Comparison of ENCODE assay signal across 25 mouse cellular contexts in the genomic region with DNA sequence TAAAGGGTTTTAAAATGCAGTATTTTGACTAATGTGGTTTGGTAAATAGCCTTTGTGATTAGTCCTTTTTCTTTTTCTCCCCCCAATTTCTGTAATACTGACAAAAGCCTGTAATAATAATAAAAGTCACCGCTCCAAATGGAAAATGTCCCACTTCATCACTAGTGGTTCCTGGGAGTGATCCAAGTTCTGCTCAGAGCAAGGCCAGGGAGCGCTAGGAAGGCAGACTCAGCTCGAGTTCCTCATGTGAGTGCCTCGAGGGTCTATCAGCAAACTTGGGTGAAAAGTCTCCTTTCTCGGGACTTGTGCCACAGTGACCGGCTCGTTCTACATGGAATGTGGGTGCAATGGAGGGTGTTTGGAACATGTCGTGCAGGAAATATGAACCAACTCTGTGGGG.
DNase-seq lines count a peak whose midpoint lies in the region; ATAC-seq lines count a peak whose summit lies in the region.
"Had no signal": no experiment of that assay in that cellular context is flagged by ENCODE, and none has a peak within 500 bp of the region (broad histone marks: within the 10 kb centered on the region; RNA-seq: fewer than 3 reads in every experiment).

No protein-coding gene starts in this region.

- H3K9me3 ChIP-seq in heart, embryonic 12.5 days (replicated peaks), result no peaks in the 10 kb centered on the region
- H3K9me3 ChIP-seq in kidney, embryonic 15.5 days (replicated peaks), result no peaks in the 10 kb centered on the region
- H3K9me3 ChIP-seq: forebrain, embryonic 13.5 days; heart, embryonic 10.5 days; limb, embryonic 13.5 days; midbrain, embryonic 10.5 days; midbrain, embryonic 15.5 days; neural tube, embryonic 15.5 days had no signal

- H3K4me3 ChIP-seq in heart, embryonic 12.5 days, result no peak overlapping the region
- H3K4me3 ChIP-seq in kidney, embryonic 15.5 days (replicated peaks), result no peak overlapping the region
- H3K4me3 ChIP-seq: forebrain, embryonic 13.5 days; heart, embryonic 10.5 days; limb, embryonic 13.5 days; midbrain, embryonic 10.5 days; midbrain, embryonic 15.5 days; neural tube, embryonic 15.5 days had no signal

- no peak overlapping the region for H3K27ac ChIP-seq in heart, embryonic 12.5 days (ENCODE audit: poor library complexity, severe bottlenecking)
- no peak overlapping the region for H3K27ac ChIP-seq in kidney, embryonic 15.5 days
- H3K27ac ChIP-seq: forebrain, embryonic 13.5 days; heart, embryonic 10.5 days; limb, embryonic 13.5 days; midbrain, embryonic 10.5 days; midbrain, embryonic 15.5 days; neural tube, embryonic 15.5 days had no signal

- 78% methylated on average over 8 of the region's 8 CpGs for WGBS in heart, embryonic 12.5 days
- 75% methylated on average over 8 of the region's 8 CpGs for WGBS in kidney, embryonic 15.5 days

- no peak for ATAC-seq in heart, embryonic 12.5 days (ENCODE audit: insufficient number of reproducible peaks, low FRiP score)
- no peak for ATAC-seq in kidney, embryonic 15.5 days (replicated peaks; ENCODE audit: low FRiP score)
- ATAC-seq: activated CD4-positive, CD25-positive, alpha-beta regulatory T cell, adult 4 months; forebrain, embryonic 13.5 days; hindbrain, embryonic 16.5 days; midbrain, embryonic 15.5 days had no signal

- intact Hi-C loops in heart, postnatal 10 days (cut with DNase I), result no loop called here

- H3K27me3 ChIP-seq in heart, embryonic 12.5 days (replicated peaks), result no peaks in the 10 kb centered on the region
- no peaks in the 10 kb centered on the region for H3K27me3 ChIP-seq in kidney, embryonic 15.5 days
- H3K27me3 ChIP-seq: forebrain, embryonic 13.5 days; limb, embryonic 13.5 days; midbrain, embryonic 15.5 days; neural tube, embryonic 15.5 days had no signal

- peak; percentile 32 to 35 for DNase-seq in heart, postnatal 10 days
- DNase-seq in kidney, postnatal 14 days, result peak; percentile 35
- DNase-seq in NIH3T3 (ENCODE audit: low read depth), result peak; percentile 13
- DNase-seq in lung, postnatal 10 days, result peak; percentile 48
- no peak for DNase-seq in cerebellum, postnatal 4 days (ENCODE audit: low spot score in 2 of 2)
- DNase-seq: adrenal gland, adult 8-10 months; B cell, adult 2 months; cerebellum, adult 8-10 months; cerebellum, postnatal 25 days; gastrocnemius, postnatal 25 days; kidney, adult 8-10 months; retina, postnatal 1 day; right cerebral cortex, postnatal 14 days; thymus, postnatal 4 days had no signal

- H3K4me2 ChIP-seq in heart, embryonic 12.5 days, result no peak overlapping the region
- H3K4me2 ChIP-seq in kidney, embryonic 15.5 days, result no peak overlapping the region
- H3K4me2 ChIP-seq: forebrain, embryonic 13.5 days; limb, embryonic 13.5 days; liver, embryonic 11.5 days; midbrain, embryonic 15.5 days; neural tube, embryonic 15.5 days had no signal

- no peaks in the 10 kb centered on the region for H3K36me3 ChIP-seq in heart, embryonic 12.5 days
- H3K36me3 ChIP-seq in kidney, embryonic 15.5 days, result no peaks in the 10 kb centered on the region
- H3K36me3 ChIP-seq: heart, embryonic 10.5 days; limb, embryonic 13.5 days; midbrain, embryonic 10.5 days; midbrain, embryonic 15.5 days; neural tube, embryonic 15.5 days had no signal

- H3K9ac ChIP-seq in heart, embryonic 12.5 days, result no peak overlapping the region
- H3K9ac ChIP-seq in kidney, embryonic 15.5 days, result no peak overlapping the region
- H3K9ac ChIP-seq: forebrain, embryonic 13.5 days; limb, embryonic 13.5 days; midbrain, embryonic 15.5 days; neural tube, embryonic 15.5 days had no signal

- H3K4me1 ChIP-seq in heart, embryonic 12.5 days (replicated peaks), result no peaks in the 10 kb centered on the region
- H3K4me1 ChIP-seq in kidney, embryonic 15.5 days, result peaks cover 6% of the 10 kb centered on the region; the same call in 1 of the 2 replicates
- H3K4me1 ChIP-seq: forebrain, embryonic 13.5 days; limb, embryonic 13.5 days; midbrain, embryonic 10.5 days; midbrain, embryonic 15.5 days; neural tube, embryonic 15.5 days had no signal

Comparison
In these comparisons a context has a peak if more than half of its experiments do, and no peak if none do; other contexts are left out.
1. DNase-seq: peak in heart, postnatal 10 days (2 of 2), kidney, postnatal 14 days (single experiment), NIH3T3 (single experiment) and lung, postnatal 10 days (single experiment); none in cerebellum, postnatal 4 days (0 of 2).